Mouse (Mus musculus): ENCODE results near the gene Srsf3. TPM values are rescaled to one million over a fixed set of nuclear protein-coding genes. Genes with fewer than 3 reads are reported as not detected.
"Not testable (repeated sequence)": the region's sequence is repeated elsewhere in the genome, so short reads cannot be mapped to it uniquely, and the experiment has no call there.

Gene Srsf3
- 100 to 1,000 TPM in 1 of 2 experiments, 10 to 100 TPM in 1; 94.0 to 149 TPM for total RNA-seq (2021)
- polyA plus RNA-seq (2012; rRNA removed), result 161 and 183 TPM in 2 replicates
- long read RNA-seq, full-length matches to known transcripts, result 123 of 129 reads
- long read RNA-seq, partial matches to known transcripts, result 0 of 129 reads
- long read RNA-seq, other reads (novel, unspliced or antisense), result 6 of 129 reads

DNA sequence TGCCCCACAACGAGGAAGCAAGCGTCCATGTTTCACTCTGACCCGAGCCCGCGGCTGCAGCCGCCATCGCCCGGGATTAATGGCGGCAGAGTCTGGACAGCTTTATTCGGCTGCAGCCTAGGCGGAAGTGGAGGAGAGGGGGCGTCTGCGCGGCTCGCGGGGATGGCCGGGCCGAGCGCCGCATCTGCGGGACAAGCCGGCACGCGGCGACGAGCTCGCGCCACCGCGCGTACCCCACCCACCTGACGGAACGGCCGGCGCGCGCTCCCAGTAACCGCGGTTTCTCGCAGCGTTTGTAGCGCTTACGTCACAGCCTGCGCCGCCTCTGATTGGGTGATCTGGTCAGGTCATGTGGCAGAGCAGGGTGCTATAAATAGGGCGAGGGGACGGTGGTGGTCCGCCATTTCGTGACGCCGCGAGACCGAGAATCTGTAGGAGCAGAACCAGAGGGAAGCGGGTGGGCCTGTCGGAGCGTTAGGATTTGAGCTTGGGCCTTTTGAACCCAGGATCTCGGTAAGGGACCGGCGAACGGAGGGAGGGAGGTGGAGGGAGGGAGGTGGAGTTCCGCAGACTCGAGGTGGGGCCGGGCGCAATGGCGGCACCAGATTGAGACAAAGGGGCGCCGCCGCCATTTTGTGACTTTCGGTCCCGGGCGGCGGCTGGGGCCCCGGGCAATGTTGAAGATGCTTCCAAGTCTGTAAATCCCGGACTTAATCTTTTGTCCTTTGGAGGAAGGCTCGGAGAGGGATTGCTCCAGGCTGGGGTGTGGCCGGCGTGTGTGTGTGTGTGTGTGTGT is at the start of gene Srsf3:
Gene Srsf3 (plus strand): TSS at position 355 of the 796 bp plus-strand sequence.
- peak; percentile 99 for DNase-seq

DNA sequence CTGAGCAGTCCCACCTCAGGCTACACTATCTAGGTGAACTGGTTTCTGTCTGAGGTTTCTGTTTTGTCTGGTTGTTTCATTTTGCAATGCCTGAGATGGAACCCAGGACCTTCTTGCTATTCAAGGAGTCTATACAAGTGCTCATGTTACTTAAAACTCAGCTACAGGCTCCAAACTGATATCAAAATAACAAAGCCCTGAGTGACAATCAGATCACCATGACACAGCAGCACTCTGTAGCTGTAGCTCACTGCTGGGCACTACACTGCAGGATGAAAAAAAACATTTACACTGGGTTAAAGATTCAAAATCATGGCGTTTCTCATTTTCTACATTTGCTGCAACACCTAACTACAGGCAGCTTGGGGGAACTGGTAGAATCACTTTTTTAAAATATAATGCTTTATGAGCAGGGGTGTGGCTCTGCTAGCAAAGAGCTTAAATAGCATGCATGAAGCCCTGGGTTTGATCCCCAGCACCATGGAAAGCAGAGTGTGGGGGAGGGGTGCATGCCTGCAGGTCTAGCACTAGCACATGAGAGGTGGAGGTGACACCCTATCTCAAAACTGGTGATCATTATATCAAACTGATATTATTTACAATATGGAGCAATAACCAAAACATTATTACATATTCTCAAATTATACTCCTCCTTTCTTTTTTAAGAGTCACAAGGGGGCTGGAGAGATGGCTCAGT is 47.6 kb upstream of the Srsf3 start:
- DNase-seq, result no peak

DNA sequence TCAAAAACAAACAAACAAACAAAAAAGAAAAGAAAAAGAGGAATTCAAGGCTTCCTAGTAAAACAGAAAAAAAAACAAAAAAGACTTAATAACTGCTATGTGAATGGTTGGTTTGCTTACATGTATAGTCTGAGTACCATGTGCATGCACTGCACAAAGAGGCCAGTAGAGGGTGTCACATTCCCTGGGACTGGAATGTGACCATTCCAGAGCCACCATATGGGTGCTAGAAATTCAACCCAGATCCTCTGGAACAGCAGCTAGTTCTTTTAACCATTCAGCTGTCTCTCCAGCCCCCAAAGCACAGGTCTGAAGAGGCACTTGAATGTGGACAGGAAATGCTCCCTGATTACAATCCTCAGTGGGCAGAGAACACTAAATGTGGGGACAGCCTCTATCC is 45.6 kb upstream of the Srsf3 start:
- DNase-seq, result peak; percentile 22

DNA sequence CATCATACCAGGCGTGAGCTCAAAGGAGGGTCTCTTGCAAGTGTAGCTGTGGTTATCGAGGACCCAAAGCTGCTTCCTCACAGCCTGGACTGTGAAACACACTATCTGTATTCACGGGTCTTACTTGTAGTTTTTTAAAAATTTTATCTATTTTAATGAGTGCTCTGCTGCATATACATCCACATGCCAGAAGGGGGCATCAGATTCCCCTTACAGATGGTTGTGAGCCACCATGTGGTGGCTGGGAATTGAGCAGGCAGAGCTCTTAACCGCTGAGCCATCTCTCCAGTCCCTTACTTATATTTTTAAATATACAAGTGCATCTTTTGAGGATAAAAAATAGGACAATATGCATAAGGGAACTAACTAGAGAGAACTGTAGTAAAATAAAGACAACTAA is 44.7 kb upstream of the Srsf3 start:
- DNase-seq, result no peak

DNA sequence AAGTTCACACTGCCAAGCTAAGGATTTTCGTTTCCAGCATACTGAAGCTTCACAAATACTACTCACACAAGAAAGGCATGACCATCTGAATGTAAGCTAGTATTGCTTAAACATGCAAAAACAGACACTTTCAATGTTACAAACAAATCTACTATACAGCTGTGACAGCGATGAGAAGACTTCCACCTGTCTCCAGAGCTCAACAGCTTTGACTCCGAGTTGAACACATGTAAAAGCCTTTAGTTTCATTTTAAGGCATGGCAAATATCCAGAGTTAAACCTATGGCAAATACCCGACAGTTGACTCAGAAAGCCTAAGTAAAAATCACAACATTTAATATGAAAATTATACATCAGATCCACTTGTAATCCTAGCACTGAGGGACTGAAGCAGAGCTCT is 44.1 kb upstream of the Srsf3 start:
- no peak for DNase-seq

DNA sequence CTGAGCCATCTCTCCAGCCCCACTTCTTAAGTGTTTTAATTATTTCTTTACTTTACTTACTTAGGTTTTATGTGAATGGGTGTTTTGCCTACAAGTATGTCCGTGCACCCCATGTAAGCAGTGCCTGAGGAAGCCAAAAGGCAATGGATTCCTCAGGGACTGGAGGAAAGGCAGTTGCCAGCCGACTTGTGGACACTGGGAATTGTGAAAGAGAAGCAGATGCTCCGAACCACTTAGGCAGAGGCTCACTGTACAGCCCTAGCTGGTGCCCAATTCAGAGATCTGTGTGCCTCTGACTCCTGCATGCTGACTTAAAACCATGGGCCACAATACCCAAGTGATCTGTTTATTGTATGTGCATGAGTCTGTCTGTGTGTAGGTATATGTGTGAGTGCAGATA is 43.4 kb upstream of the Srsf3 start:
- no peak for DNase-seq

DNA sequence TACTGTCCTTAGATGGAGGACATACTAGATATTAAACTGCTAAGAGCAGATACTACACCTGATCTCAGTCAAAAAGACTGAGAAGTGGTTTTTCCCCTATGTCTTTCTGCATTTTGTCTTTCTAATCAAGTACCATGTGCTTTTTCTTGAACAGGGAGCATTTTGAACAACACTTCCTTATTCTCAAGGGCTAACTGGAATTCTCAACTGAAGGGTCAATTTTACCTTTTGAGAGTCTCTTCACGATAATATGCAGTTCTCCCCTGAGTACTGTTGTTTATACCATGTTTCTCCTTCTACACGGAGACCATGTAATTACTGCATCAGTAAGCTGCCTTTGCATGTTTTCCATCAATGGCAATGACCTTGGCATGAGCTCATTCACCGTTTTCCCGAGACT is 42.4 kb upstream of the Srsf3 start:
- no peak for DNase-seq

DNA sequence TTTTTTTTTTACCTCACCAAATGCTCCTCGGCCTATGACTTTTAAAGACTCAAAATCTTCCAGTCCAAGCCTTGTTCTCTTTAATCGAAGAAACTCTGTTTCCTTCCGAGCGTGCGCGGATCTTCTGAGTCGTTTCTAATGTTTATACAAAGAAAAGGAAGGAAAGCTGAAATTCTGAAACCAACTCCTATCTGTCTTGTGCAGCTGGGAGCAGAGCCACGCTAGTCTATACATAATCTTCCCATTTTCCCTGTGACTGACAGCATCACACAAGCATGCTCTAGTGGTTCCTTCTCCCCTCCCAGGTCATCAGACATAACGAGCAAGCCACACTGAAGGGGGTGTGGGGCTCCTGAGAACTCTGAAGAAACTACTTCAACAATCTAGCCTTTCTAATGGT is 41.1 kb upstream of the Srsf3 start:
- DNase-seq, result no peak

DNA sequence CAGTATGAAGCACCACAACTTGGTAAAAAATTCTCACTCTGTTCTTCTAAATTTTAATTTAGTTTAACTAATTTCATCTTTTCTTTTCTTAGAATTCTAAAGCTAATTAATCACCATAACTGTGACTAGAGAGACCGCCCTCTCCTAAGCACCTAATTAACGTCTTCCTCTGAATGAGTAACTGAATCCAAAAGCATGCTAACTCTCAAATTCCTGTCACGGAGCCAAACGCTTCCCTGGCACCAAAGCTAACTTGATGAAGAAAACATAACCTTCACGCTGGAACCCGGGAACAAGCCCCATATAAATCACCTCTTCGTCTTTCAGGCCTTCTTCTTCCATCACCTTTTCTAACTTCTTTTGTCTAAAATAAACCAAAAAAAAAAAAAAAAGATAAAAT is 40.3 kb upstream of the Srsf3 start:
- DNase-seq, result peak; percentile 17

DNA sequence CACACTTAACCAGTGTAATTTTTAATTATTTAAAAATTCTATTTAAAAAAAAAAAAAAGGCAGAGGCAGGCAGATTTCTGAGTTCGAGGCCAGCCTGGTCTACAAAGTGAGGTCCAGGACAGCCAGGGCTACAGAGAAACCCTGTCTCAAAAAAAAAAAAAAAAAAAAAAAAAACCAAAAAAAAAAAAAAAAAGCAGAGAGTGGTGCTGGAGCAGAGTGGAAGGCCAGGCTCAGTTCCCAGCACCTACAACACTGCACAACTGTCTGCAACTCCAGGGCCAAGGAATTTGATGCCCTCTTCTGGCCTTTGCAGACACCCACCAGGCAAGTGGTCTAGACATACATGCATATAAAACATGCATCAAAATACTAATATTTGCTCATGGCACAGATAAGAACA is 39.4 kb upstream of the Srsf3 start:
- DNase-seq, result not testable (repeated sequence)

DNA sequence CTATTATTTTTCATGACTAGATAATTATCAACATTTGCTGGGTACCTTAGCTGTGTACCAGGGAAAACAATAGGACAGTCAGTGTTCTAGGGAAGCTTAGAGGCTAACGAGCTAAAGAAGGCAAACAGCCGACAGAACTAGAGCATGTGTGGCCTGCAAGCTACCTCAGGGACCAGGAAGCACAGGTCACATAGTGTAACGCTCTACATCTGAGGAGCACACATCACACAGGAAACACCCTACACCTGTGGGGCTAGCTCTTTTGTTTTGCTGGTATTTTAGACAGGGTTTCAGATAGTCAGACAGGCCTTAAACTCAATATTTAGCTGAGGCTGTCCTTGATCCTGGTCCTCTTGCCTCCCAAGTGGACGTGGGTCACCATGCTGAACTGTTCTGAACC is 37.8 kb upstream of the Srsf3 start:
- DNase-seq, result no peak

DNA sequence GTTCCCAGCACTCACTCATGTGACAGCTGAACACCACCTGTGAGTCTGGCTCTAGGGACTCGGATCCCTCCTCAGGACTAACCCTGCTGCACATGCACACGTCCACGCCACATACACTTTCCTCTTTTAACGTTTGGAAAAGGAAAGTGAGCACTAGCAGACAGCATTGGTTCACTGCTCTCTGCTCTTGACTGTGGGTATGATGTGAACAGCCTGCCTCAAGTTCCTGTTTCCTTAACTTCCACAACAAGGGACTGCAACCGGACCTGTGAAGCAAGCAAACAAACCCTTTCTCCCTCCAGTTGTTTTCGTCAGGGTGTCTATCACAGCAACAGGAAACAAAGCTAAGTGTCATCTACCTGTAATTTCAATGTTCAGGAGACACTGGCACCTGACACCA is 32.0 kb upstream of the Srsf3 start:
- DNase-seq, result no peak

DNA sequence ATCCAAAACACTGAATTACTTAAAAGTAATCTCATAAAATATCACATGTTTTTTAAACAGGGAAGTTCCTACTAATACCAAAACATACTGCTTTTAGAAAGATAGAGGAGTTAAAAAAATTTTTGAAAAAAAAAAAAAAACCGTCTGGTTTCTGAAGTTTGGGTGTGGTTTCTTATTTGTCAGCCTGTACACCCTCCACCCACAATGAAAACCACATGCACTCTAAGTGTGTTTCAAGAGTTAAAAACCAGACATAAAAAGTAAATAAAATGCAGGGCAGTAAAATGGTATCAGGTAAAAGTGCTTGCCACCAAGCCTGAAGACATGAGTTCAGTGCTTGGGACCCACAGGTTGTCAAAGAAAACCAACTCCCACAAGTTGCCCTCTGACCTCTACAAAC is 28.7 kb upstream of the Srsf3 start:
- no peak for DNase-seq

DNA sequence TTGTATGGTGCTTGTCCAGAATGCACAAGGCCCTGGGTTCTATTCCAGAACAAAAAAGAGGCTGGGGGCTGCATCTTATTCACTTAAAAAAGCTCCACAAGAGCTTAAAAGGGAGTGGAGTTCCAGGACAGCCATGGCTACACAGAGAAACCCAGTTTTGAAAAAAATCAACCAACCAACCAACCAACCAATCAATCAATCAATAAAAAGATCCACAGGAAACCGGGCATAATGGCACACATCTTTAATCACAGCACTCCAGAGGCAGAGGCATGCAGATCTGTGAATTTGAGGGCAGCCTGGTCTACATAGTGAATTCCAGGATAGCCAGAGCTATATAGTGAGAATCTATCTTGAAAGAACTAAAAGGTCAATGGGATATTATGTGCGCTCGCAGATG is 27.4 kb upstream of the Srsf3 start:
- DNase-seq, result no peak

DNA sequence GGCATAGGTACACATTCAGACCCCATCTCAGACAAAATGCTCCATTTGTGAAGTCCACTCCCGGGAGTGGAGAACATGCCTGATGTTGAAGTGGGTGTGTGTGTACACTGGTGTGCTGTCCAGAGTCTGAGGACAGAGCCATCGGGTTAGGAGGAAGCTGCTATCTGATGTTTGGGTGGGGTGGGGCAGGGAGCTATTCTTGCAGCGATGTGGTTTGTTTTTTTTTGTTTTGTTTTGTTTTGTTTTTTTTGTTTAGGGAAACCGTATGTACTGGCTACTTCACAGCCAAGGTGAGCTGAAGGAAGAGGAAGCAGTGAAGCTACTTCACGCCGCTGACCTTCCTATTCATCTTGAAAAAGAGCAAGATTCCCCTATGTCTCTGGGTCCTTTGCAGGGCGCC is 25.6 kb upstream of the Srsf3 start:
- DNase-seq, result no peak

DNA sequence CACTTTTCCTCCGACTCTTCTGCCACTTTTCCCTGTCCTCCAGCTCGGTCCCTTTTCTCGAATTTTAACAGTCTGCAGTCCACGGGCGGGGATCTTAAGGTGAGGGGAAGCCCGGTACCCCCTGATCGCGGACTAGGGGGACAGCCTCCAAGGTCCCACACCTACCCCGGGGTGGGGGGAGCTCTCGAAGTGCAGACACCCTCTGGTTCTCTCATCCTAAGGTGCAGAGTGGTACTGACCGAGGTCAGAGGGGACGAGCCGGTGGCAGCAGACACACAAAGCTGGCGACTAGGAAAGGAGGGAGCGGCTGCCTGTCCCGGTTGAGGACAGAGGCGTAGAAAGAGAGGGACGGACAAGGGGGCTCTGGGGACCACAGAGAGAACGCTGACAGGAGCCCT is 25.2 kb upstream of the Srsf3 start:
- no peak for DNase-seq

DNA sequence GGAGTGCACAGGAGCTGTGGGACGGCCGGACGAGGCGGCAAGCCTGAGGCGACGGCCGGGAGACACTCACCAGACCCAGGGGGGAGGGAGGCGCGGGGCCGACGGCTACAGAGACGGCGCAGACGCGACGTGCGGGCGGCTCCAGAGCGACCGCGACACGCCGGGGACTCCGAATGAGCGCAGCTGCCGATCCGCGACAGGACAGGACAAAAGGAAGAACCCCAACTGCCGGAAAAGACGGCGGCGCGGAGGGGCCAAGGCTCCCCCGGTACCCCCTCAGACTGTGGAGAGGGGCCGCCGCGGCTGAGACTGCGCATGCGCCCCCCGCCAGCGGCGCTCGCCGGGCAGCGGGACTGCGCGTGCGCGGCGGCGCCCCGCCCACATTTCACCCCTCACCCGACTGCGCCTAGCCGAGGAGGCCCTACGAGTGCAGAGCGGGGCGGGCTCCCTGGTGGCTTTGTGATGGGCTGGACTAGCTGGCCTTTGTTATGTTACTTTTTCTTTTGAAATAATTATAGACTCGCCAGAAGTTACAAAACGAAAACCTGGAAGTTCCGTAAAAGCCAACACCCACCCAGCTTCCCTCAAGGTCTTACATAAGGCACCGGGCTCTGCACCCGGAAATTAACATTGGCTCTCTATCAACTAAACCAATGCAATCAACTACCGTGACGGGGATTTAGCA is 24.6 kb upstream of the Srsf3 start, which contains the start of gene Stk38:
Gene Stk38 (minus strand): TSS at position 355 of the 685 bp plus-strand sequence.
- DNase-seq, result peak; percentile 97

DNA sequence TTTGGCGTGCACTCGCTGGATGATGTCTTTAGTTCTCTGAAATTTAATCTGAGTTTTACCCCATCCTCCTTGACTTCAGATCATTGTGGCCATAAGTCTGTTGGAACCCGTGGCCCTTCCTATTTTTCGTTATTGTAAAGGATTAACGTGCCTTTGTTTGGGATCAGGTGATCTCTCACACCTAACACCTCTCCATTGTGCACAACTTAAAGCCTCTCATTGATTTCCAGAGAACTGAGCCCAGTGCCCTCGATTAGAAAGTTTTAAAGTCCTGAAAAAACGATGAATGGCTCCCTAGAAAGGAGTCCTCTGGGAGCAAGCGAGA is 24.1 kb upstream of the Srsf3 start:
- no peak for DNase-seq

DNA sequence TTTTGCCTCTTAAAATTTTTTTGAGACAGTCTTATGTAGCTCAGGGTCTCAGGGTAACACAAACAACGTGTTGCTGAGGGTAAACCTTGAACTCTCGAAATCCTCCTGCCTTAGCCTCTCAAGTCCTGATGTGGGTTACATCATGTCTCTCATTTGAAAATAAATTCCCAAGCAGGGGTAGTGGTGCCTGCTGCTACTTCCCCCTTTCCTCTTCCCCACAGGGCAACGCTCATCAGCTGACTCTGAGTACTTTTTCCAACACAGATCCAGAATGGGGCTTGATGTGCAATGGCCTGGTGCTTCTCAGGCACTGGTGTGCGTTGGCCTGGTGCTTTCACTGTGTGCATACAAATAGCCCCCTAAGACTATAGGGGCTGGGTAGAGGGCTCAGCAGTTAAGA is 23.2 kb upstream of the Srsf3 start:
- DNase-seq, result no peak

DNA sequence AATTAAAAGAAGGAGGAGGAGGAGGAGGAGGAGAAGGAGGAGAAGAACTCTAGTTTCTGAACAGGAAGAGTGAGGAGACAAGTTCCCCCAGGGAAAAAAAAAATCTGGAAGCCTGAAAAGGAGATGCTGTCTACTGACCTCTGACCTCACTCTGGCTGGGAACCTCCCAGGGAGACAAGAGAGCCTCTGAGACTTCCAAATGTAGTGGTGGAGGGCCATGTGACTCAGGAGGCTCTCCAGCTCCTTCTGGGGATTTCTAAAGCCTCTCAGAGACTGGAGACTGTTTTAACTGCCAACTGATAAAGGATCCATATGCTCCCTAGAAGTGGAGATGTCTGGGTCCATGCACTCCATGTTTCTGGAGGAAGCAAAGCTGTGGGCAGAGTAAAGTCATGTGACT is 18.2 kb upstream of the Srsf3 start:
- no peak for DNase-seq

DNA sequence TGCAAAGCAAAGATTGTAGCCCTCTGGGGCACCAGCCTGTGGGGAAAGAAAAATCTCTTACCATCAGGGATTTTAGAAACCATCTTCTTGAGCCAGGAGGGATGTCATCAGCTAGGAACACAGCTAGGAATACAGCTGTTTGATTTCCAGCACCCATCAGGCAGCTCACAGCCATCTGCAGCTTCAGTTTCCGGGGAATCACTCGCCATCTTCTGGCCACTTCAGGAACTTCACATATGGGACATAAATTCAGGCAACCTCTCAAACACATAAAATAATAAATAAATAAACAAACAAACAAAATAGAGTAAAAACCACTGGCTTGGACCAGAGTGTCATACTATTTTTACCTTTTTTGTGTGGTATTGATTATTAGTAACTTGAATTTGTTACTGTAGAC is 16.8 kb upstream of the Srsf3 start:
- peak; percentile 36 for DNase-seq

DNA sequence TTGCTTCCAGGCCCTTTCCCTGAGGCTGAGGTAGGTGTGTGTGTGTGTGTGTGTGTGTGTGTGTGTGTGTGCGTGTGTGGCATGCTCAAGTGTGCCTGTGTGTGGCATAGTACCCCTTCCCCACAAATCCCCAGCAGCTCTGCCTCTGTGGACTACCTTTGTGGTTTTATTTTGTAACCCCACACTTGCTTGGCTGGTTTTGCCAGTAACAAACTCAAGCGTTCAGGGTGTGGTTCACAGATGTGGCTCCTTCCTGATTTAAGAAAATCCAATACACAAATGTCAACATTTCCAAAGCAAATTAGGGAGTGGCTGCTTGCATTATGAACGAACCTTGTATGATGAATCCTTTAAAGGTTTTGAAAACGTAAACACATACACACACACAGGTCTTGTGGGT is 15.7 kb upstream of the Srsf3 start:
- no peak for DNase-seq
